Mouse (Mus musculus) liver, postnatal 0 days (tissue): ENCODE results near the gene Utf1.
A peak's percentile ranks its signal among the peaks of the same experiment; 100 is the strongest.

Source experiments
- CTCF ChIP-seq: sonication (generic); IDR thresholded peaks from 2 replicates; pipeline ENCODE4 v1.5.1; 2016; ENCODE audit warnings: antibody characterized with exemption, low read depth
- EP300 ChIP-seq: IDR thresholded peaks from 2 replicates; pipeline ENCODE4 v1.6.1; 2016; ENCODE audit warnings: antibody characterized with exemption, low read depth, mild to moderate bottlenecking

DNA sequence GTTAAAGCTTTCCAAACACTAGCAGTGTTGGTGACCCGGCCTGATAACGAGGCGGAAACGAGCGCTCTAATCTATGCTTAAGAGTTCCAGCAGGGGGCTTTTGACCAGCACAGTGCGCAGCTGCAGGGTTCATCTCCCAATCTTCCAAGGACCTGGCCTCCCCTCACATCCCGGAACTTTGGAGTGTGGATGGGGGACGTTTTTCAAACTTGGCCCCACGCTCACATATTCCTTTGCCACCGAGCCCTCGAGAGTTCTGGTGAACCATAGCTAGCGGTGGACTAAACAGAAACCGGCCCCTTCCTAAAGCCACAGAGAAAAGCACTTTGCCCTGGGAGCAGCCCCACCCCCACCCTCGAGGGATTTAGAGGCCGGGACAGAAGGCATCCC is 6.3 kb downstream of the Utf1 start:
- TF ChIP-seq CTCF, result peak; percentile 62
- TF ChIP-seq EP300, result no peak
